Mouse (Mus musculus): ENCODE measurements around the gene Gm37419. TPM values are rescaled to one million over a fixed set of nuclear protein-coding genes. Genes with fewer than 3 reads are reported as not detected.

Gm37419 gene
- total RNA-seq, 2 experiments from 2014 or later, result not detected

DNA sequence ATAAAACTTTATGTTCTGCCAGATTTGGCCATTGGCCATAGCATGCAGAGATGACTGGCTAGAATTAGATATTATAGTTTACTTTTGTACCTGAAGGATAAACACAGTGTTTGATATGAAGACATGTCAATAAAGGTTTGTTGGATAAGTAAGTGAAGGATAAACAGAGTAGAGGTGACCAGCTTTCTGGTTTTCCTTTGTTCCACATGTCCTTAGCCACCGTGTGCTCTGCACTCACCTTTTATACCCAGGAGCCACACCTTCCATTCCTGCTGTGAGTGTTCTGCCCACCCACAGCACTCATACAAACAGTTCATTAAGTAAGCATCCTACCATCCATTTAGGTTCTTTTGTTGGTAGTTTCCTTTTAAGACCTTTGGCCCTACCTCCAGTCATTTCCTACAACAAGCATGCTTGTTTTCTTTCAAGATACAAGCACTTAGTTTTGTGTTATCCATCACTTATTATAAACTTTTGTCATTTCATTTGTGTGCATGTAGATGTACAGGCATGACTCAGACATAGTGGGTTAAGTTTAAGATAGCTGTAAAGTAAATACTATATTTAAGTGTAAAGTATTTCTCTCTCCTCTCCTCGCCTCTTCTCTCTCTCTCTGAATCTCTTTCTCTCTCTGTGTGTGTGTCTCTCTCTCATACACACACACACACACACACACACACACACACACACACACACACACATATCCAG lies 41.8 kb downstream of the Gm37419 start:
- intact Hi-C loops (cut with DNase I), result no loop called here
- DNase-seq (ENCODE audit: extremely low spot score in 1 of 2, low spot score in 2 of 2), result no peak

DNA sequence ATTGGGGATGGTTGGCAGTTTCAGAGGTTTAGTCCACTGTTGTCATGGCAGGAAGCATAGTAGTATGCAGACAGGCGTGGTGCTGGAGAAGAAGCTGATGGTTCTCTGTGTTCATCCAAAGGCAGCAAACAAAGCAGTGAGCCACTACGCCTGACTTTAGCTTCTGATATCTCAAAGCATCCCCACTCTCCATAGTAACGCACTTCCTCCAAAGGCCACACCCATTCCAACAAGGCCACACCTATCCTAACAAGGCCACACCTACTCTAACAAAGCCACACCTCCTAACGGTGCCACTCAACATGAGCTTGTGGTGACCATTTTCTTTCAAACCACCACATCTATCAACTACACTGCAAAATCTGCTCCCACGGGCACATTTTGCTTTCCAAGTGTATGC lies 45.0 kb downstream of the Gm37419 start:
- intact Hi-C loops (cut with DNase I), result no loop called here
- no peak for DNase-seq (ENCODE audit: extremely low spot score in 1 of 2, low spot score in 2 of 2)

DNA sequence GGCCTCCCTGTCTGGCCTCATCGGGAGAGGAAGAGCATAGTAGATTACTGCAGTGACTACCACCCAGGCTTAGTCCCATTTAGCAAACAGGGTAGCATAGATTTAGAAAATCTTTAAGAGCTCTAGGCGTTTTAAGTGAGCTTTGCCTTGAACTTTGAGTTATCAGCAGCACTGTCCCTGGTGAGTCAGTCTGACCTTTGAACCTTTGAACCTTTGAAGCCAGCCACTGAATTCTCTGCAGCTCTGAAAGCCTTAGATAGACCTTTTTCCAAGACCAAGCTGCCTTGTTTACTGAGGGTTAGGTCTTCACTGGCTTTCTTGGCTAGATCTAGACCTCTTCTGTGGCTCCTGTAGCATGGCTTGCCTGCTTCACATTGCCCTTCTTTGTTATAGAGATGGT lies 46.2 kb downstream of the Gm37419 start:
- intact Hi-C loops (cut with DNase I), result no loop called here
- DNase-seq (ENCODE audit: extremely low spot score in 1 of 2, low spot score in 2 of 2), result no peak

DNA sequence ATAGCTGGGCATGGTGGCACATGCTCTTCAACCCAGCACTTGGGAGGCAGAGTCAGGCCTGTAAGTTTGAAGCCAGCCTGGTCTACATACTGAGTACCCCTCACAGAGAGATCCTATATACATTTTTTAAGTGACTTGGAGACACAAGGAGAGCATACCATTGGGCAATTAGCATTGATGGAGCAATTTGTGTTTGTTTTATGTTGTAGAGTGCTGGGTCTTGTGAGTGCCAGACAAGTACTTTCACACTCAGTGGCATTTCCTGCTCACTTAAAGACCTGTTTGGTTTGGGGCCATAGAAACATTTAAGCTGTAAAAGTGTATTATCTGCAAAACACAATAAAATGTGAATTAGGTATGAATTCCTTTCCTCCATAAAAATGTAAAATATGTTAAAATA lies 47.5 kb downstream of the Gm37419 start:
- no peak for DNase-seq (ENCODE audit: extremely low spot score in 1 of 2, low spot score in 2 of 2)
- intact Hi-C loops (cut with DNase I), result no loop called here

DNA sequence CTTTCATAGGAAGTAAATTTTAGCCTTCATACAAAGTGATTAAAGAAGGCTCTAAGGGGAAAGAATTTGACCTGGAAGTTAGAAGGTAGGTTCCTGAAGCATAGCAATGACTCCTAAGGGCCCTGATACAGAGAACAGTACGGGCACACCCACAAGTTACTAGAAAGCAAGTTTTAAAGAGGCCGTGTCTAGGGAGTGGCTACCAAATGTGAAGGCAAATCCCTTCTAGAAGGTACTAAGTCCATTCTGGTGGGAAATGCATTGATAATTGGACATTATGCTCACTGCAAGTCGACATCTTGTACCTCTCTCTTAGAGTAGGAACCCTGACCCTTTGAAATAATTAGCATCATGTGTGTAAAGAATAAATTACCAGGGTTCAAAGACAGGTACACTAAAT lies 48.1 kb downstream of the Gm37419 start:
- intact Hi-C loops (cut with DNase I), result no loop called here
- no peak for DNase-seq (ENCODE audit: extremely low spot score in 1 of 2, low spot score in 2 of 2)

Other genes with a start within 250 kb of the Gm37419 start
- gene Sst, start 97.5 kb upstream of the Gm37419 start, total RNA-seq (2021), result 100 to 1,000 TPM; 320 to 376 TPM
- gene Rtp2, start 56.1 kb upstream of the Gm37419 start, total RNA-seq (2021), result under 1 TPM in 1 of 2 experiments, not detected in 1; 0.45 TPM
- gene Bcl6, start 370 bp downstream of the Gm37419 start, total RNA-seq (2021), result 10 to 100 TPM; 23.0 to 25.8 TPM